Mouse (Mus musculus): ENCODE data around the gene Dtx2.

GRCm38 (mm10) chr5:136007745-136008144 is 13.1 kb downstream of the Dtx2 start:
- no peak for TF ChIP-seq CTCF (IDR thresholded peaks at IDR 0.05; ENCODE audit: low read depth)
- TF ChIP-seq EP300 (IDR thresholded peaks at IDR 0.05; ENCODE audit: low read depth), result no peak
